Mouse (Mus musculus) cortical plate, adult 2 months (tissue): ENCODE results near the gene Gp1ba.

Experiments used
- CTCF ChIP-seq: fragments of 200-500 bp; IDR thresholded peaks from 2 replicates; pipeline ENCODE4 v1.5.1; 2011; ENCODE audit warnings: mild to moderate bottlenecking, control low read depth, low read length; ENCODE audit not compliant: insufficient read depth; ENCODE audit errors: extremely low read depth
- POLR2A ChIP-seq: fragments of 200-500 bp; IDR thresholded peaks from 2 replicates; pipeline ENCODE4 v1.6.1; 2011; ENCODE audit warnings: mild to moderate bottlenecking, low read length, control low read depth; ENCODE audit not compliant: insufficient read depth; ENCODE audit errors: extremely low read depth

- TF ChIP-seq POLR2A = no peak
- no peak for TF ChIP-seq CTCF
These were observed 5.7 kb downstream of the Gp1ba start for GRCm38 (mm10) chr11:70644564-70645103.
